Mouse (Mus musculus) right cerebral cortex, adult 18-20 months (tissue): ENCODE results near the gene Tbc1d17.
"Not testable (repeated sequence)": the region's sequence is repeated elsewhere in the genome, so short reads cannot be mapped to it uniquely, and the experiment has no call there.

Source experiments
- DNase-seq: peaks from one replicate; pipeline ENCODE4 v3.0.0; 2022; ENCODE audit warnings: mixed read lengths

Gene Tbc1d17

DNA sequence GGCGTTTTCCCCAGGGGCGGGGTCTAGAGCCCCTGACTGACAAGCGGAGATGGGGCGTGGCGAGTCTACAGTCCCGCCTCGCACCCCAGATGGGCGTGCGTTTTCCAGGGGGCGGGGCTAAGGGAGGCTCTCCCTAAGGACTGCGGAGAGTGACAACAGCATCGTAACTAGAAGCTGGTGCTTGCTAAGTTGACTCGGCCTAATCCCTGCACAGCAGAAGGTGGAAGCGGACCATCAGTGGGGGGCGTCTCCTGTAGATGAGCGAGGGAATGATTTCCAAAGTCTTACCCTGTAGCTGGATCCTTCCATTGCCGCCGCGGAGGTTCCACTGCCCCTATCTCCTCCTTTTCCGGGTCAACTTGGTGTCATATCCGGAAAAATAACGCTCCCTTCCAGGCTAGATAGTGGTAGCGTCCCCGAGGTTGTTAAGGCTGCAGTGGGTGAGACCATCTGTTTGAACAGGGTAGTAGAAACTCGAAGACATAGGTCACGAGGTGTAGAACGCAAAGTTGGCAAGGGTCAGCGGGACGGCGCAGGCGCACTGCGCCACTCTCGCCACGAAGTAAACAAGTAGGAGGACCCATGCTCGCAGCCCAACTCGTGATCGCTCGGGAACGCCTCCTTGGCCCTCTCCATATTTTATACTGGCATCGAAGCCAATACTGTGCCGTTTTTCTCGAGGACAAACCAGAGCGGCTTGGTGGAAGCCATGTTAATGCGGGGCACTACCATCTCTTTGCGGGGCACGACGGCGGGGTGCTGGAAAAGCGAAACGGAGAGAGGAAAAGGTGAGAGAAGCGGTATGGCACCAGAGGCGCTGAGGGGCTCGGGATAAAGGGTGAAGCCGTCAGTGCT, at the start of gene Tbc1d17, which contains the start of gene Akt1s1:
TSS of gene Tbc1d17 (minus strand) at position 519 of the 855 bp plus-strand sequence.
TSS of gene Akt1s1 (plus strand) at position 431 of the 855 bp plus-strand sequence.
- peak; percentile 100 for DNase-seq

DNA sequence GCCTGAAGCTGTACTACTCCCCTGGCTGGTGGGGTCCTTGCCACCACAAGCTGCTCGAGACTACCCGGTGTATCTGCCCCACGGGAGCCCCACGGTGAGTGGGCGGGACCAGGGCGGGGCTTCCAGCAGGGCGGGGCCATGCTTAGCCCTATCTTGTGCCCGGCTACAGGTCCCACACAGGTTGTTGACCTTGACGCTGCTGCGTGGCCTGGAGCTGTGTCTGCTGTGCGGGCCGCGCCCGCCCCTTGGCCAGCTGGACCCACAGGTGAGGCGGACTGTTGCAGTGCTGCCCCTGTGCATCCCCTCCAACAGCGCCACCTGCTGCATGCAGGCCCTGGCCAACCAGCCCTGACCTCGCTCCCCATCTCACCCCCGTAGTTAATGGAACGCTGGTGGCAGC, 49.7 kb upstream of the Tbc1d17 start:
- DNase-seq, result no peak

DNA sequence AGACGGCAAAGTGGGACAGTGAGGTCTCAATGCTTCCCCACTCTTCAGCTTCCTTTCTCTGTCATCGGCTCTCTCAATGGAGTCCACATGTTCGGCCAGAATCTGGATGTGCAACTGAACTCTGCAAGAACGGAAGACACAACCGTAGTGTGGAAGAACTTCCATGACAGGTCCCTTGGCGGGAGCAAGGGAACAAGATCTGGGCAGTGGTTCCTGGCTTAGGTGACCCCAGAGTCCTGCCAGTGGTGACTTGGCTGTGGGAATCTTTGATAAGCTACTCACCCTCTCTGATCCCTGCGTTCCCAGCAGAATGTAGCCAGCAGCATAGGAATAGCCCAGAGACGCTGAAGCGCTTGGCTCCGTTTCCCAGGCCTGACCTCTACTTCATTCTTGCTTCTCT, 47.6 kb upstream of the Tbc1d17 start:
- no peak for DNase-seq

DNA sequence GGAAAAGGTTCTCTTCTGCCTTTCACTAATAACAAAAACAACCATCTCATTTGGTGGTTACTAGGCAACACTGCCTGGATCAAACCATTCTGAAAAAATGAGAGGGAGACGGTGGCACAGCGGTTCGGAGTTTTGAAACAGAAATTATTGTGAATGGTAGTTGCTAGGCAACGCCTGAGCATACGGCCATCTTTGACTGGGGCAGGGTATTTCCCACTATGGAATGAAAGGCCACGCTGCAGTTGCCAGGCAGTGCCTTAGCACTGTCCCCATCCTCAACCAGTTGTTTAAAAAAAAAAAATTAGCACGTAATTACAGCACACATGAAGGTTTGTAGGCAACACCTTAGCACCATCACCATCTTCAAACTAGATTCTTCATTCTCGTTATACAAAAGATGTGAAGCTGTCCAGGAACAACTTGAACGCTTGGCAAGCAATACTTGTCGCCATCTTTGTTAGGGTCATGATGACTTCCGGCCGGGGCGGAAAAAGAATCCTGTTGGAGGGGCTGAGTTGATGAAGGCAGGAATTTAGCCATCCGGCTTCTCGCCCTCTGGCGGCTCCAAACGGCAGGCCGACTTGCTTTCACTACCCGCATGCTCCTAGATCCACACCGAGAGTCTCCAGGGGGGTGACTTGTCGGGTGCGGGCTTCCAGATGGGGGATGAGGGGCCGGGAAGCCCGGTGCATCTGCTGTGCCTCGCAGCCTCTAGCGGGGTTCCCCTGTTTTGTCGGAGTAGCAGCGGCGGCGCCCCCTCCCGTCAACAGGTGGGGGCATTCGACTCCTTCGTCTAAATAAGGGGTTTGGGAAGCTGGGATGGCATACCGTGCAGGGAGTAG, 46.9 kb upstream of the Tbc1d17 start, which contains the start of gene Fuz:
TSS of gene Fuz (plus strand) at position 487 of the 842 bp plus-strand sequence.
- peak; percentile 93 for DNase-seq

DNA sequence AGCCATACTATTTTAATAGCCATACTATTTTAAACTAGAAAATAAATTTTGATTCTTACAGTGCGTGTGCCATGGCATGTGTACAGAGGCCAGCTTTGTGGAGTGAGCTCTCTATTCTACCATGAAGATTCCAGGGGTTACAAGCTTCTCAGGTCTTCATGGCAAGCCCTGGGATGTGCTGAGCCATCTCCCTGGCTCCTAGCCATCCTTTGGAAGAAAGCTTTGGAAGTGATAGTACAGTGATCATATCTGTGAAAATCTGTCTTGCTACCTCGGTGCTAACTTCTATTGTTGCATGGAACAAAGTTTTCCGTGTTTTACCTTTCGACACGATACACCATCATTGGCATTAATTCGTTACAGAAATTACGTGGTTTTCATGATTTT, 46.3 kb upstream of the Tbc1d17 start:
- DNase-seq, result no peak

DNA sequence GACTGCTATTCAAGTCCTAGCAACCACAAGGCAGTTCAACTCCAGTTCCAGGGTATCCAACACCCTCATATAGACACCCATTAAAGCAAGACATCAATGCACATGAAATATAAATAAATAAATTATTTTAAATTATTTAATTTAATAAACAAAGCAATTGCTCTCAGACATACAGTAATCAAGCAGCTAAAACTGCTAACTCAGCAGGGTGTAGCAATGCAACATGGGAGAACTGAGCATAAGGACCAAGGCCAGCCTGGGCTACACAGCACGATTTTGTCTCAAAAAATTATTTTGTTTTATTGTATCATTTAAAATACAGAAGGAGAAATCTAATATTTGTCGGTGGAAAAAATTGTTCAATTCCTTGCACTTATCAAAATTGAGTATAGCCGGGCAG, 45.3 kb upstream of the Tbc1d17 start:
- no peak for DNase-seq

DNA sequence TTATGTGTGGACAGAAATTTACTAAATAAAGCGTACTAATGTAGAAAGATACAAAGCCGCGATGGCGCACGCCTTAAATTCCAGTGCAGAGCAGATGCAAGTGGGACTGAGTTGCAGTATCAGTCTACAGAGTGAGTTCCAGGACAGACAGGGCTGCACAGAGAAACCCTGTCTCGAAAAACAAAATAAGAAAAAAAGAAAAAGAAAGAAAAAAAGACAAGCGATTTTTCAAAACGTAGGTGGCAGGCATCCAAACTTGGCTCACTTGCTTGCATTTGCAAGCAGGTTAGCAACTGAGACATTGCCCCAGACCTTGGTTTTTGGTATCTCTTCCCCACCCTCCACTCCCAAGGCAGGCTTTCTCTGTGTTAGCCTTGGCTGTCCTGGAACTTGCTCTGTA, 44.3 kb upstream of the Tbc1d17 start:
- no peak for DNase-seq

DNA sequence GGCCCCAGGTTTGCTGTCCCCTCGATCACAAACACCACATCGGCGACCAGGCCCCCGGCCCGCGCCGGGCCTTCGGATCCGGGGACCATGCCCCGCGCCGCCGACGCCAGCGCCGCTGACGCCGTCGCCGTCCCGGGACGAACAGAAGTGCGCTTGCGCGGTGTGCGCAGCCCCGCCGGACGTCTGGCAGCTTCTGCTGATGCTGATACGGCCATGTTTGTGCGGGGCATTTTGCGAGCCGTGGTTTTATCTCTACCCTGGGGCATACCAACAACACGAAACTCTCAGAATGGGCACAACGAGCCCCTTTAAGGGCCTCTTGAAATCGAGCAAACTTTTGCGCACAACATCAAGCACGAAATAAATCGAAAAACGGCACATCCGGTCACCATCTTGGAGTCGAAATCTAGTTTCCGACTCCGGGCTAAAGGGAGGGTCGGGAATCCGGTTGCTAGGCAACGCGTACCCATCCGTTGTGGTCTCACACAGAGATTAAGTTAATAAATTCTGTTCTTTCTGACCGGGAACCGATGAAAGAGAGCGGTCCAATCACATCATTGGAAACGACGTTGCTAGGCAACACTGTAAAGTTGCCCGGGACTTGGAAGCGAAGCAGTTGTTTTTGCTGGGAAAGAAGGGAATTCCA, 43.5 kb upstream of the Tbc1d17 start, which contains the start of gene Med25:
TSS of gene Med25 (minus strand) at position 437 of the 646 bp plus-strand sequence.
- peak; percentile 94 for DNase-seq

DNA sequence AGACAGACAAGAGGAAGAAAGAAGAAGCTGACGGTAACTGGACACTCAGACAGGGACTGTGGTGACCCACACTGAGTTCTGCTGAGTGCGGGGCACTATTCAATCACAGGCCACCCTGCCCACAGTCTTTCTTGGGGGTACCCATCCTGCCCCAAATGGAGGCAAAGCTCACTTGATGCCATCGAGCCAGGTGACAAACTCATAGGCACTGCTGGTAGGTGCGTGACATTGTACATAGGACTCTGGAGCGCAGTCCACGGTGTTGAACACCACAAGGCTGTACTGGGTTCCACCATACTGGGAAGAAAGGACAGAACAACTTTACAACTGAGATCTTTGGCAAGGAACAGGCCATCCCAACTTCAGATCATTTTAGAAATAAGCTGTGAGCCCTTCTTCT, 42.7 kb upstream of the Tbc1d17 start:
- no peak for DNase-seq

DNA sequence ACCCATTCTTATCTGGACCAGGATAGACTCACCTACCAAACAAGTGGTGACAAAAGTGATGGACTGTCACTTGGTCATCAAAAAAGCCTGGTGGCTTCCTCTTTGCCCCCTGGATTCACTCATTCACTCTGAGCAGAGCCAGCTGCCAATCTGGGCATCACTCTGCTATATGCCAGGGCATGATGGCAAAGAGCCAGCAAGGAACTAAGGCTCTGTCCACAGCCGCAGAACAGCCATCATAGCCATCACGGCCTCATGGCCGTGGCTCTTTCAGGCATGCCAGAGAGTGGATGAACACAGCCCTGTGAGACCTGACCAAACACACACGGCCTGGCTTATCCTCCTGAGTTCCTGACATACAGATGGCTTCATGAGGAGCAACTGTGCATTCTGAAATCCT, 41.9 kb upstream of the Tbc1d17 start:
- DNase-seq, result no peak

DNA sequence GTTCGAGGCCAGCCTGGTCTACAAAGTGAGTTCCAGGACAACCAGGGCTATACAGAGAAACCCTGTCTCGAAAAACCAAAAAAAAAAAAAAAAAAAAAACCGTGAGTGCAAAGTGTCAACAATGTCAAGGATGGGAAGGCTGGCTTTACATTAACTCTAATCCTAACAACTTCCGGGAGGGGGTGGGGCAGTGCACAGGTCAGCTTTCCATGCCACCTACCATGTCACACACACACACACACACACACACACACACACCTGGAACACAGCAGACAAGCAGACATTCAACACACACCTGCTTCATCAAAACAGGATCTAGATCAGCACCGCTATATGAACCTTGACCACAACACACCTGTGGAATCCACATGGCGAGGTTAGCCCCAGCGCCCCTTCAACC, 41.3 kb upstream of the Tbc1d17 start:
- no peak for DNase-seq

DNA sequence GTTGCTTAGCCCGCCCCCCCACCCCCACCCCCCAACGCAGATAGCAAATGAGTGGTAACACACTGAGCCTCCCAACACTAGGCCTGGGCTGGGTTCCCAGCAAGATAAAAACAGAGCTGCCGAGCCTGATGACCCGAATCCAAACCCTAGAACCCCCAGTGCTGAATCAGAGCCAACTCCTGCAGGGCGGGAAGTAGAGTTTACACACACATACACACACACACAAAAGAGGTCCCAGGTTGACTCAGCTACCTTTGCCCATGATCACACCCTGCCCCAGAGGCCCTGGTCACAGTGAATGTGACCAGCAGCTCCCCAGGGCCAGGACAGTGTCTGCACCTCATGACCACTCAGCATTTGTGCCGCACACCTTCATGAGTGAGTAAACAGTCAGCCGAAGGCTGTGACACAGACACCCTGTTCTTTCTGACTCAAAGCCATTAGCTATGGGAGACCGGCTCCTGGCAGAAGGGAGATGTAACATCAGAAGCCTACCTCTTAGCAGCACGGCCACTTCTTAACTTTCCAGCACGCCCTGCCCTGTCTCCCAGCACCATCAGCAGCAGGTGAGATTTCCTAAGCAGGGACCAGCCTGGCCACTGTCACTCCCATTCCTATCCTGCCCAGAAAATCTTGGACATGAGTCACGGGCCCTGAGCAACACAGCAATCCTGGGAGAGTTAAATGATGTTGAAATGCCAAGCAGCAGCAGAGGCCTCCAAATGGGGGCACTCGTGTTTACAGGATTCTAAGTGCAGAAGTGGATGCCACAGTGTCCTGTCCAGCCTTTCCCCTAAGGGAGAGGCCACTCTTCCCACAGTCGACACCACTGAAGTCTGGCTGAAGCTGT, 39.6 kb upstream of the Tbc1d17 start:
- DNase-seq, result no peak

DNA sequence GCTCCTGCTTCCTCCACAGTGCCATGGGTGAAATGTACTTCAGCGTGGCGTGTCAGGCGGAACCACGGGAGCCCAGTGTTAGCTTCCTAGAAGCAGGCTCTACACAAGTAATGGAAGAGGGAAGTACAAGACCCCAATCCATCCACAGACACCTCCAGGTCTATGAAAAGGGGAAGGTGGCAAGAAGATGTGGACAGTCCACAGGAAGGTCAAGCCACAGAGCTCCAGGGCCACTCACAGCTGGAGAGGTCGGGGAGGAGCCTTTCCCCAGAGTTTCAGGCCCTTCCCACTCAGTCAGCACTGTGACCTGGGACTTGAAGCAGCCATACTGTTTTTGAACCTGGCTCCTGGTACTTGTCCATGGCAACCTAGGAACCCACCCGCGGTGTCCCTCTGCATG, 38.1 kb upstream of the Tbc1d17 start:
- no peak for DNase-seq

DNA sequence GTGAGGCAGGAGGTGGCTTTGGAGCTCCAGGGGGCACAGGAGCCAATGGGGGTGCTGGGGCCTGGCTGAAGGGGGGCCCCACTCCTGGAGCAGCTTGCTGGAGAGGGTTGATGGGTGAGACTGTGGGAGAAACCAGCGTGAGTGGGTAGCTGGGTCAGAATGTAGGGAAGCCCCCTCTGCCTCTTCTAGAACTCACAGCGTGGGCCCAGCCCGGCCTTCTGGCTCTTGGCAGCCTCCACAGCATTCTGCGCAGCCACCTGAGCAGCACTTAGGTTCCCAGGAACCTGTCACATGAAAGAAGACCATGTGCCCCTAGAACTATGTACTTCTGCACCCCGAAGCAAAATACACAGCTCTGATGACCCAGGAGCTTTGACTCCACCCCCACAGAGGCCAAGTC, 35.8 kb upstream of the Tbc1d17 start:
- no peak for DNase-seq

DNA sequence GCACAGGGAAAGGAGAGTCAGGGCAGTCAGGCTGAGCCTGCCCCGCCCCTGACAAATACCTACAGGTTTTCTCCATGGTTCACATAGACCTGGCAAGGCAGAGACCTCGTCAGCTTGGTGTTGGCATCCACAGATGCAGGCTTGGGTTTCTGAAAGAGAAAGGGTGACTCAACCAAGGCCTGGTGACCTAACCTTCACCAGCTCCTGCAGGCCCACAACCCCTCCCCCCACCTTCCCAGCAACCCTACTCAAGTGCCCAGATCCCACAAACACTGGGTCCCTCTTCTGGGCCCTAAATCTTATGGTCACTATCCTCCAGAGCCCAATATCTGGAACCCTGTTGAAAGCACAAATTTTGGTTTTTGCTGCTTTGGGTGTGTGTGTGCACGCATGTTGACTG, 34.2 kb upstream of the Tbc1d17 start:
- no peak for DNase-seq

DNA sequence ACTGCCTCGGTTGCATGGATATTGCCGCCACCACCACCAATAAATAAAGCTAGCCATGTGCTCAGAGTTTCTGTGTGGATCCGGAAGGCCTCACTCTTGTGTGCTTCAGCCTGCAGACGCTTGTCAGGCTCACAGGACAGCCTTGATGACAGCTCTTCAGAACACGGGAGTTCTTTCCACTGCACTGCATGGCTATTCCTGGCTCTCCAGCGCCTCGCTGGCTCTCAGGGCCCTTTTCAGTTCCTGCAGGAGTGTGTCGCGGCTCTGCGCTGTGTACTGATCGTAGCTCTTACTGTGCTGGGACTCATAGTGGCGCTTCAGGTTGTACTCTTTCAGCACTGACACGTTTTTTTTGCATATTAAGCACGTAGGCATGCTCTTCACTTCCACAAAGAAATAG, 29.0 kb upstream of the Tbc1d17 start:
- no peak for DNase-seq

DNA sequence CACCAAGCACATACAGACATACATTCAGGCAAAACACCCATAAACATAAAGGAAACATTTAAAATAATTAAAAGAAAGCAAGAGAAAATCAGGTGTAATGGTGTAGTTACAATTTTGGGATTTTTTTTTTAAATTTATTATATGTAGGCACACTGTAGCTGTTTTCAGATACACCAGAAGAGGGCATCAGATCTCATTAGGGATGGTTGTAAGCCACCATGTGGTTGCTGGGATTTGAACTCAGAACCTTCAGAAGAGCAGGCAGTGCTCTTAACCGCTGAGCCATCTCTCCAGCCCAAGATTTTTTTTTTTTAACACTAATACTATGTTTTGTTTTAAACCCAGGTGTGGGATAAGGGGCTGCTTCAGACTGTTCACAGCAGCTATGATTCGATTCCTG, 22.9 kb upstream of the Tbc1d17 start:
- DNase-seq, result not testable (repeated sequence)

DNA sequence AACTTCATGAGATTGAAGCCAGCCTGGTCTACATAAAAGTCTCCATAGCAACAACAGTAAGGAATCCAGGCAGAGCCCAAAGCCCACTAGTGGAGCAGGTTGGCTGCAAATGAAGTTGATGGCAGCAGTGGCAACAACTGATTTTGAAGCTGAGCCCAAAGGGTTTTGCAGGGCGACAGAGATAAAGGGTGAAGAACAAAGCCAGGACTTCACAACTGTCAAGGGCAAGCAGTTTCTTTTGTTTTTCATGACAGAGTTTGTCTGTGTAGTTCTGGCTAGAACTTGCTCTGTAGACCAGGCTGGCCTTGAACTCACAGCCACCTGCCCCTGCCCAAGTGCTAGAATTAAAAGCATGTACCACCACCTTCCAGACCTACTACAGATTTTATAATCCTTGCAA, 22.3 kb upstream of the Tbc1d17 start:
- no peak for DNase-seq

DNA sequence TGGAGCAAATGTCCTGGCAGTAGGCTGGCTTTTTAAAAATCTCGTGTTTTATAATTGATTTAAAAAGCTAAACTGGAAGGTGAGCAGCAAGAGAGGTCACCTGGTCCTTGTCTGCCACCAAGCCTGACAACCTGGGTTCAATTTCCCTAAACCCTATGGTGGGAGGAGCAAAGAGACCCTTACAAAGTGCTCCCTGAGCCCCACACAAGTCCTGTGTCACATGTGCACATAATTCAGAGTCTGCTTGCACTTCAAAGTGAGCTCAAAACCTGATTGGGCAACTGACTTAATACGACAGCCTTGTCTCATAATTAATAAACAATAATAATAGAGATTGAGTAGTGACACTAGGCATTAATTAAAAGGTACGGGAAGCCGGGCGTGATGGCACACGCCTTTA, 21.7 kb upstream of the Tbc1d17 start:
- no peak for DNase-seq

DNA sequence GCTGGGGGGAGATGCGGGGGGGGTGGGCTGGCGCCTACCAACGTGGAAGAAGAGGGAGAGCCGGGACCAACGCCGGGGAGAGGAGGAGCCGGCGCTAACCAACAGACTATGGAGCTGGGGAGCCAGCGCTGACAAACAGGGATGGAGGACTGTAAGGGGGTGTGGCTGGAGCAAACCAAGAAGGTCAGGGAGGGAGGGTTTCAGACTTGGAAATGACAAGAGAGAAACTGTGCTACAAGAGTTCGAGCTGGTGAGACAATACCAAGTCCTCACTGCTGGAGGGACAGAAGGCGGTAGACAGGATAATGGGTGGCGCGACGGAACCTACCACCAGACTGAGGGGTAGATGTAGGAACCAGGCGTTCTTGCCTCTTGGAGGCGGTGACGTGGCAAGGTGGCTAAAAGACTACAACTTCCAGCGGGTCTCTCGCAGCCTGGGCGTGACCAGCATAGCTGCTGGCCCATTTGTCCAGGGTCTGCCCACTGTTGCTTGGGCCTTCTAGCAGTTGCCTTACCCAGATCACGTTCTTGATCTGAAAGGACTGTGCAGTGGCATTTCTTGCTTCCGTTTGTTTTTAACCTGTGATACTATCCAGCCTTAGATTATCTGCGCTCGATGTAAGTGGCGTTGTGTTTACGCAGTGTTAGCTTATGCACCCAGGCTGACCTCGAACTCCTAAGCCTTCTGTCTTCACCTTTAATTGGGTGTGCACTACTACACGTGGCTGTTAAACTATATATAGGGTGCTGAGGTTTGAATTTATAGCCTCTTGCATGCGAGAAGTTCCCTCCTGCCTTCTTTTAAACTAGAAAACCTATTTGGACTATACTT, 21.0 kb upstream of the Tbc1d17 start, which contains the start of gene Ptov1:
TSS of gene Ptov1 (minus strand) at position 92 of the 832 bp plus-strand sequence.
- peak; percentile 98 for DNase-seq
